Mouse (Mus musculus): ENCODE data around the gene Aff4. TPM values are rescaled to one million over a fixed set of nuclear protein-coding genes. Genes with fewer than 3 reads are reported as not detected.
"Not testable (repeated sequence)": the region's sequence is repeated elsewhere in the genome, so short reads cannot be mapped to it uniquely, and the experiment has no call there.

Gene Aff4
- total RNA-seq, 2 experiments from 2014 or later: 157 to 221 TPM

GRCm38 (mm10) chr11:53335505-53336181, 15.0 kb upstream of the Aff4 start:
- DNase-seq (ENCODE audit: low spot score in 2 of 2): no peak
- intact Hi-C loops (cut with DNase I): no loop called here

GRCm38 (mm10) chr11:53336182-53336571, 14.5 kb upstream of the Aff4 start:
- DNase-seq (ENCODE audit: low spot score in 2 of 2): no peak
- intact Hi-C loops (cut with DNase I): no loop called here

GRCm38 (mm10) chr11:53336924-53337323, 13.7 kb upstream of the Aff4 start:
- no peak for DNase-seq (ENCODE audit: low spot score in 2 of 2)
- intact Hi-C loops (cut with DNase I): no loop called here

GRCm38 (mm10) chr11:53337684-53338083, 12.9 kb upstream of the Aff4 start:
- no peak for DNase-seq (ENCODE audit: low spot score in 2 of 2)
- intact Hi-C loops (cut with DNase I): no loop called here

- not testable (repeated sequence) for DNase-seq (ENCODE audit: low spot score in 2 of 2)
These were observed 9.6 kb upstream of the Aff4 start for GRCm38 (mm10) chr11:53341019-53341418.

GRCm38 (mm10) chr11:53342711-53343110, 7.9 kb upstream of the Aff4 start:
- intact Hi-C loops (cut with DNase I): no loop called here
- no peak for DNase-seq (ENCODE audit: low spot score in 2 of 2)

More at GRCm38 (mm10) chr11:53341019-53341418, 9.6 kb upstream of the Aff4 start:
- intact Hi-C loops (cut with DNase I): not testable (repeated sequence)

GRCm38 (mm10) chr11:53345328-53345727, 5.3 kb upstream of the Aff4 start:
- DNase-seq (ENCODE audit: low spot score in 2 of 2): no peak
- intact Hi-C loops (cut with DNase I): no loop called here

- intact Hi-C loops (cut with DNase I): no loop called here
- DNase-seq (ENCODE audit: low spot score in 2 of 2): no peak
These were observed 4.9 kb upstream of the Aff4 start for GRCm38 (mm10) chr11:53345738-53346137.

GRCm38 (mm10) chr11:53351224-53351942, 750 bp downstream of the Aff4 start:
- intact Hi-C loops (cut with DNase I): loop anchor here (2.0 kb wide), 2 partner anchors 27 to 51 kb away; partner anchors contain the start of genes Hspa4 and Zcchc10
- DNase-seq (ENCODE audit: low spot score in 2 of 2): peak; percentile 56

- intact Hi-C loops (cut with DNase I): loop anchor here (2.0 kb wide), 2 partner anchors 27 to 51 kb away; partner anchors contain the start of genes Hspa4 and Zcchc10
- no peak for DNase-seq (ENCODE audit: low spot score in 2 of 2)
These were observed 1.4 kb downstream of the Aff4 start for GRCm38 (mm10) chr11:53351943-53352590.

GRCm38 (mm10) chr11:53358504-53359155, 8.0 kb downstream of the Aff4 start:
- intact Hi-C loops (cut with DNase I): no loop called here
- no peak for DNase-seq (ENCODE audit: low spot score in 2 of 2)

GRCm38 (mm10) chr11:53367032-53367431, 16.4 kb downstream of the Aff4 start:
- intact Hi-C loops (cut with DNase I): no loop called here
- no peak for DNase-seq (ENCODE audit: low spot score in 2 of 2)

- intact Hi-C loops (cut with DNase I): no loop called here
- DNase-seq (ENCODE audit: low spot score in 2 of 2): no peak
These were observed 28.3 kb downstream of the Aff4 start for GRCm38 (mm10) chr11:53378918-53379317.

GRCm38 (mm10) chr11:53383758-53384428, 33.3 kb downstream of the Aff4 start:
- DNase-seq (ENCODE audit: low spot score in 2 of 2): no peak
- intact Hi-C loops (cut with DNase I): no loop called here

- intact Hi-C loops (cut with DNase I): no loop called here
- no peak for DNase-seq (ENCODE audit: low spot score in 2 of 2)
These were observed 43.2 kb downstream of the Aff4 start for GRCm38 (mm10) chr11:53393856-53394255.

GRCm38 (mm10) chr11:53403638-53404037, 53.0 kb downstream of the Aff4 start:
- DNase-seq (ENCODE audit: low spot score in 2 of 2): no peak
- intact Hi-C loops (cut with DNase I): no loop called here

GRCm38 (mm10) chr11:53411738-53412137, 61.1 kb downstream of the Aff4 start:
- intact Hi-C loops (cut with DNase I): no loop called here
- DNase-seq (ENCODE audit: low spot score in 2 of 2): no peak

GRCm38 (mm10) chr11:53413871-53414270, 63.2 kb downstream of the Aff4 start:
- intact Hi-C loops (cut with DNase I): no loop called here
- DNase-seq (ENCODE audit: low spot score in 2 of 2): no peak

- intact Hi-C loops (cut with DNase I): no loop called here
- DNase-seq (ENCODE audit: low spot score in 2 of 2): no peak
These were observed 67.4 kb downstream of the Aff4 start for GRCm38 (mm10) chr11:53418048-53418447.

GRCm38 (mm10) chr11:53423036-53423435, 72.4 kb downstream of the Aff4 start, which contains the start of gene Leap2:
Gene Leap2, minus strand, starts transcription at chr11:53423170.
- DNase-seq (ENCODE audit: low spot score in 2 of 2): no peak
- intact Hi-C loops (cut with DNase I): no loop called here
